Mouse (Mus musculus) cerebellum, adult 2 months (tissue): ENCODE results near the gene Dzip1l.

Experiments used
- CTCF ChIP-seq: fragments of 200-500 bp; IDR thresholded peaks from 2 replicates; pipeline ENCODE4 v1.5.1; 2011; ENCODE audit warnings: low read depth, mild to moderate bottlenecking, control low read depth, low read length, moderate library complexity, borderline replicate concordance; ENCODE audit not compliant: insufficient read depth
- POLR2A ChIP-seq: fragments of 200-500 bp; IDR thresholded peaks from 2 replicates; pipeline ENCODE4 v1.6.1; 2011; ENCODE audit warnings: low read length, control low read depth, borderline replicate concordance; ENCODE audit not compliant: insufficient read depth

- TF ChIP-seq CTCF (no peak), POLR2A (no peak)
Observed at GRCm38 (mm10) chr9:99710297-99710696, 81.0 kb downstream of the Dzip1l start.
